Mouse (Mus musculus) kidney, adult 9 months (tissue): ENCODE measurements at regions not wholly inside any gene's neighbourhood (a gene's known extent, or its start where the extent isn't known, plus 50 kb on each side); places are given as distances from the start of the nearest gene placed in this dataset.
"Not testable (repeated sequence)": the region's sequence is repeated elsewhere in the genome, so short reads cannot be mapped to it uniquely, and the experiment has no call there.

Experiments
- DNase-seq: peaks from one replicate; pipeline ENCODE4 v3.0.0; 2022

GRCm38 (mm10) chr12:90664436-90664835, 73.8 kb downstream of the Dio2 start:
- peak; percentile 45 for DNase-seq

GRCm38 (mm10) chr12:90645452-90645851, 92.8 kb downstream of the Dio2 start:
- DNase-seq: no peak

GRCm38 (mm10) chr12:90643891-90644290, 94.3 kb downstream of the Dio2 start:
- DNase-seq: no peak

DNA sequence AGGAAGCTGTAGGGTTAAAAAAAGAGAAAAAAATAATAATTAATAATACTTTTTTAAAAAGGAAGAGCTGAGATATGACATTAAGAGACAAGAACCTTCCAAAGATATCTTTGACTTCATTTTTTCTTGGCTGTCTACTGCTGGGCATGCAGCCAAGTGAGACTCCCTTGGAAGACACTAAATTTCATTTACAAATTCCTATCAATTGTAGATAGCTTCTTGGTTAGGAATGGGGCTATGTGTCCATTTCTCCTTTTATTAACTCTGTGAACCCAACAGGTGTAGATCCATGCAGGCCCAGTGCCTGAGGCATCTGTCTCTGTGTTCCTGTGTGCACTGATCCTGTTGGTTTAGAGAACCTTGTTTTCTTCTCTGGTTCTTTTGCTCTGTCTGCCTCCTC, 113.4 kb downstream of the Dio2 start:
- no peak for DNase-seq

GRCm38 (mm10) chr12:90623426-90623825, 114.8 kb downstream of the Dio2 start:
- DNase-seq: no peak

DNA sequence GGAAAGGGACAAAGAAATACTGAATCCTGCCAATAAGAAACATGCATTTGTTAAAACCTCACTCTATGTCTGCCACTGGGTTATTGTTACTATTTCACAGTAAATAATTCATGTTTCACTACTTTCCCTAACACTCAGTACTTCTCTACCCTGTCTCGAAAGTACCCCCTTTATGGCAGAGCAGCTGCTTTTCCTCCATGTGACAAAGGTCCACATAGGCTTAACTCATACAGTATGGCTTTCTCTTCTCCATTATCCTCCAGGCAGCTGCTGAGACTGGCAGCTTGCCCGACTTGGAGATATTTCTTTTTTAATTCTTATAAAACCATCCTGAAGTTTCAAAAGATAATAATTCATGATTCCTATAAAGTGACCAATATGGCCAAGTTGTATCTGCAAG, 129.4 kb downstream of the Dio2 start:
- no peak for DNase-seq

- DNase-seq: no peak
Measured at GRCm38 (mm10) chr12:90607894-90608293, 130.3 kb downstream of the Dio2 start.

- DNase-seq: no peak
Measured at GRCm38 (mm10) chr12:90580006-90580405, 158.2 kb downstream of the Dio2 start.

DNA sequence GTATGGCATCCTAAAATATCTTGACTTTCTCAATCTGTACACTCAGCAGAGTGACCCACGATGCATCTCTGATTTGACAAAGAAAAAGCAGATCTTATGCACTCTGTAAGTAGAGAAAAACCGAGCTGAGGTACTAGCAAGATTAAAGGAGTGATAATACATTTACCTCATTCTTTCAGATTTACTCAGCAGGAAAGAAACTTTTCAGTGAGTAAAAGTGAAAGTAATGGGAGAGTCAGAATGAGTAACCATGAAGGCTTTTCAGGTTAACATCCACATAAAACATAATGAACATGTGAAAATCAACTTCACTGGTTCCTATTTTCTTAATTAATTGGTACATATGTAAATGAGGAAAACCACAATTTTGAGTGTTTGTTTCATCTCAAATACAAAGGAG, 162.1 kb downstream of the Dio2 start:
- DNase-seq: no peak

DNA sequence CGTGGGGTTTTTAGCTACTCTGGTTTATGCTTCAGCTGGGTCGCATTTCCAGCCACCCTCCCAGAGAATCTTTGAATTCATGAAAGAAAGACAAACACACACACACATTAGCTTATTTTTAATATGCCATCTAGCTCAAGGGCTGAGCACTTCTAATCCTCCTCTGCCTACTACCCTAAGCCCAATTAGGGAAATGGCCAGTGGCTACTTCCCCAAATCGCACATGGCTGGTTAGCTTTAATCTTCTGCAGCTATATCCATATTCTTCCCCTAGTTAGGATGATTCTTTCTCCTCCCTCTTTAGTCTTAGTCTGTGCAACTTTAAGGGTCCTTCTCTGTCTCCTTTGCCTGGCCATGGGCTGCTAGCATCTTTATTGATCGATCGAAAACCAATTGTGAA, 166.3 kb downstream of the Dio2 start:
- no peak for DNase-seq

- DNase-seq: no peak
Measured at GRCm38 (mm10) chr12:90571506-90571905, 166.7 kb downstream of the Dio2 start.

DNA sequence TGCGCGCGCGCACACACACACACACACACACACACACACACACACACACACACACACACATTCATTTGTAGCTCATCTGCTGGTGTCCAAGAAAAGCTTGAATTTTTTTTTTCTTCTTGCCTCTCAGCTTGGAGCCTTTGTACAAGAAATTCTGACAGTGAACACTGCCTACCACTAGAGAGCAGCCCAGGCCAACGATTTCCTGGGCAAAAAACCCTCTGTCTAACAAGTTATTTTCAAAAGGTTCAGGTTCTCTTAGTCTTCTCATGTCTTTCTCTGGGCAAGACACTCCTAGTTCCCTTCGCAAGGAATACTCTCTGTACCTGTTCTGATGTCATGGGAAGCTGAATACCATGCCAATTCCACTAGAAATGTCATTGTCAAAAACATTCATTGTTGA, 171.9 kb downstream of the Dio2 start:
- peak; percentile 16 for DNase-seq

DNA sequence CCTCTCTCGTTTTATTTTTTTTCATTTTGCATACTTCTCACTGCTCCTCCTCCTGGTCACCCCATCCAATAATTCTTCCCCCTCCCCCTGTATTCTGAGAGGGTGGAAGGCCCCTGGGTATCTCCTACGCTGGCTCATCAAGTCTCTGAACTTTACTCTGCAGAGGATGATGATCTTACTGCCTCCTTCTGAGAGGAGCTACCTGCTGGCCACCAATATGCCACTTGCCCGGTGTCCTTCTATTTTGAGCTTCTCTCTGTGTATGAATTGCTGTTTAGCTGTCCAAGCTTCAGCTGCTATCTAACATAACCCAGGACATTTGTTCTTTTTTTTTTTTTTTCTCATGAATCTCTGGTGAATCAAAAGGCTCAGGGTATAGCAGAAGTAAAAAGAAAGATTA, 173.2 kb downstream of the Dio2 start:
- no peak for DNase-seq

- not testable (repeated sequence) for DNase-seq
Measured at GRCm38 (mm10) chr12:90564594-90564993, 173.6 kb downstream of the Dio2 start.

- DNase-seq: no peak
Measured at GRCm38 (mm10) chr12:90542361-90542760, 195.9 kb downstream of the Dio2 start.
